Mouse (Mus musculus) layer of hippocampus, adult 9-10 months (tissue): Measurements from ENCODE around the gene Gm379.

ENCODE experiments used
- DNase-seq: peaks from one replicate; pipeline ENCODE4 v3.0.0; 2022; ENCODE audit warnings: low spot score

The Gm379 gene

GRCm38 (mm10) chrX:108664885-108665284, at the start of gene Gm379:
TSS of gene Gm379 (minus strand) at chrX:108664891.
- DNase-seq: no peak

- DNase-seq: no peak
Measured at GRCm38 (mm10) chrX:108704312-108704711, 39.6 kb upstream of the Gm379 start.

GRCm38 (mm10) chrX:108668868-108669267, 4.2 kb upstream of the Gm379 start:
- no peak for DNase-seq

GRCm38 (mm10) chrX:108621991-108622390, 42.7 kb downstream of the Gm379 start:
- DNase-seq: no peak

- DNase-seq: no peak
Measured at GRCm38 (mm10) chrX:108620886-108621285, 43.8 kb downstream of the Gm379 start.
